Mouse (Mus musculus): ENCODE results near the gene Rab8b.
"Not testable (repeated sequence)": the region's sequence is repeated elsewhere in the genome, so short reads cannot be mapped to it uniquely, and the experiment has no call there.

The Rab8b gene

GRCm38 (mm10) chr9:66887301-66887902, 32.1 kb downstream of the Rab8b start:
- in situ Hi-C loops (cut with MboI, MseI) = no loop called here

DNA sequence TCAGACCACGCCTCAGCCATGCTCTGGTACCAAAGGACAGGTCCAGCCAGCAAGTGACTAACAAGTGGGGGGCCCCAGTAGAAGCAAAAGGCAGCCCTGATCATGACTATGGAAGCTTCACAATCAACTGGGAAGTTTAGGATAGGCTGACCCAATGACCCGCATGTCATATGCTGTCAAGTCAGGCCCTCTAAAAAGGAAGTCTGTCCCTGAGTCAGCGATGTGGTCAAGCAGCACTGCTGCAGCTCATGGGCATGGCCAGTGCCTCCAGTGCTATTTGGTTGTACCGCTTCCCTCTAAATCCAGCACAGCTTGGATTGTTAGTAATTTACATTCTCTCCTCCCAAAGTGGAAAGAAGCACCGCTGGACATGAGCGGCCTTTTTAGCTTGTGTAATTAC, 32.7 kb downstream of the Rab8b start:
- in situ Hi-C loops (cut with MboI, MseI) = no loop called here

DNA sequence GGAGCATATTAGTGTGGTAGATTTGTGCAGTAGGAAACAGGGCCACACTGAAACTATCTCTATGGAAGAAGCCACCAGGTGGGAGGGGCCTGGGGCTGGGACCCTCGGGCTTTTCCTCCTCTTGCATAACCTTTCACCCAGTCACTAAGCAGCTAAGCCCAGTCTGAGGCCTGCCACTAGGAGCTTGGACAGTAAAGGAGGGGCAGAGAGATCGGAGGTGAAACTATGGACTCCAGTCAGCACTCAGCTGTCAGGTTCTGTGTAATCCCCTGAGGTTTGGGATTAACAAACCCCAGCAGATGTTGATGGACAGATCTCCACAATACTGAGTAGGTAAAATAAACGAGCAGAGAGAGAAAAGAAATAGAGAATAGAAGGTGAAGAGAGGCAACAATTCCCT, 33.1 kb downstream of the Rab8b start:
- in situ Hi-C loops (cut with MboI, MseI) = no loop called here

- in situ Hi-C loops (cut with MboI, MseI) = no loop called here
These were observed 34.9 kb downstream of the Rab8b start for GRCm38 (mm10) chr9:66884609-66885008.

DNA sequence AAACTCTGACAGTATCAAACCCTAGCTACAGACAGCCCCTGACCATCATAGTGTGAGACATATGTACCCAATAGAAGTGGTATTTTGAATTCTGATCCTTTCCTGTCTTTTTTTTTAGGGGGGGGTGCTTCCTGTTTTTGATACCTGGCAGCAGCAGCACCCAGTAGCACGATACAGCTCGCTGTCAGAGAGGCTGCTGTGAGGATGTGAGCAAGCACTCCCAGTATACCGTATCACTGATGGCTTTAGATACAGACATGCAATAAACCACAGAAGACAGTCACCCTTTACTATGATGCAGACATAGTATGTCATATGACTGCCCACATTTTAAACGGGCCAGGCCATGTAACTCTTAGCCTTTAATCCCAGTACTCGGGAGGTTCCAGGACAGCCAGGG, 36.0 kb downstream of the Rab8b start:
- in situ Hi-C loops (cut with MboI, MseI) = no loop called here

DNA sequence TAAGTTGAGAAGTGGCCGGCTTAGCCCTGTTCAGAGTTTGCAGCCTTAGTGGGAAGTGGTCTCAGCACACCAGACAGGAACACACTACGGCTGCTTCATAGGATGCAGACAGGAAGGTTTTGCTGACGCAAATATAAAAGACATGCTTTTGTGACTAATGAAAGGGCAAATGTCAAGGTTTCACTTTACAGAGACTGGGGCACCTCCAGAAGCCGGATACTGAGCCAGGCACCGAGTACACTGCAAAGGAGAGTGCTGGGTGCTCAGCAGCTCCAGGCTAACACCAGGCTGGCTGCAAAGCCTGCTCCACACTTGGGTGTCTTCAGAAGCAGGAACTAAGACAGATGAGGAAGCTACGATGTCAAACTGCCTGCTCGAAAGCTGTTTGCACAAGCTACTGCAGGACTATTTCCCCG, 37.1 kb downstream of the Rab8b start:
- in situ Hi-C loops (cut with MboI, MseI) = no loop called here

GRCm38 (mm10) chr9:66881858-66882257, 37.6 kb downstream of the Rab8b start:
- in situ Hi-C loops (cut with MboI, MseI) = no loop called here

DNA sequence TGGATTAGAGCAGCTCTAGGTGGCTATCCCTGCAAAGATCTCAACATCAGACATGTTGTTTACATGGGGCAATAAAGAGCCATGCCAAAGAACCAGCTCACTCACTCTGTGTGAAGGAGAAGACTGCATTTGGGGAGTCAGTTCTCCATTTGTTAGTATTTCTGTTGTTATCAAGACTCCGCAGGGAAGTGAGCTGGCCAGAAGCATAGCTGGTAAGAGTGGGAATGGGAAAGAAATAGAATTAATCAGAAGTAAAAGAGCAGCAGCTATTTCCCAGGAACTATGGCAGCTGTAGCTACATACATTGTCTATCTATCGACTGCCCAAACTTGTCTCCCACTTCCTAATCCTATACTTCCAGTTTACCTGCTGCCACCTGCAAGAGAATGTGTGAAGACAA, 38.7 kb downstream of the Rab8b start:
- in situ Hi-C loops (cut with MboI, MseI) = no loop called here

- in situ Hi-C loops (cut with MboI, MseI) = no loop called here
These were observed 40.0 kb downstream of the Rab8b start for GRCm38 (mm10) chr9:66879486-66879885.

- in situ Hi-C loops (cut with MboI, MseI) = no loop called here
These were observed 40.6 kb downstream of the Rab8b start for GRCm38 (mm10) chr9:66878899-66879298.

- in situ Hi-C loops (cut with MboI, MseI) = no loop called here
These were observed 42.9 kb downstream of the Rab8b start for GRCm38 (mm10) chr9:66876577-66876976.

- in situ Hi-C loops (cut with MboI, MseI) = no loop called here
These were observed 45.2 kb downstream of the Rab8b start for GRCm38 (mm10) chr9:66874297-66874696.

GRCm38 (mm10) chr9:66873531-66873930, 46.0 kb downstream of the Rab8b start:
- in situ Hi-C loops (cut with MboI, MseI) = no loop called here

DNA sequence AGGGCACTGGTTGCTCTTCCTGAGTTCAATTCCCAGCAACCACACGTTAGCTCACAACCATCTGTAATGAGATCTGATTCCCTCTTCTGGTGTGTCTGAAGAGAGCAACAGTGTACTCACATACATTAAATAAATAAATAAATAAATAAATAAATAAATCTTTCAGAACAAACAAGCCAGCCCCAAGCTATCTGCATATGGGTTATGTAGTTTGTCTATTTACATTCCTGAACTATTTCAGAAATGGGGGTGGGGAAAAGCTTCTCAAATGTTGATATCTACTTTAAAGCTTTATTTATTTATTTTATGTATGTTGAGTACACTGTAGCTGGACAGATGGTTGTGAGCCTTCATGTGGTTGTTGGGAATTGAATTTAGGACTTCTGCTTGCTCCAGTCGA, 46.5 kb downstream of the Rab8b start:
- in situ Hi-C loops (cut with MboI, MseI) = not testable (repeated sequence)

GRCm38 (mm10) chr9:66872015-66872727, 47.3 kb downstream of the Rab8b start:
- in situ Hi-C loops (cut with MboI, MseI) = no loop called here

- in situ Hi-C loops (cut with MboI, MseI) = no loop called here
These were observed 54.8 kb downstream of the Rab8b start for GRCm38 (mm10) chr9:66864708-66865107.

GRCm38 (mm10) chr9:66863456-66863855, 56.0 kb downstream of the Rab8b start:
- in situ Hi-C loops (cut with MboI, MseI) = no loop called here

- in situ Hi-C loops (cut with MboI, MseI) = no loop called here
These were observed 57.3 kb downstream of the Rab8b start for GRCm38 (mm10) chr9:66862202-66862601.

GRCm38 (mm10) chr9:66861104-66861767, 58.3 kb downstream of the Rab8b start:
- in situ Hi-C loops (cut with MboI, MseI) = no loop called here

DNA sequence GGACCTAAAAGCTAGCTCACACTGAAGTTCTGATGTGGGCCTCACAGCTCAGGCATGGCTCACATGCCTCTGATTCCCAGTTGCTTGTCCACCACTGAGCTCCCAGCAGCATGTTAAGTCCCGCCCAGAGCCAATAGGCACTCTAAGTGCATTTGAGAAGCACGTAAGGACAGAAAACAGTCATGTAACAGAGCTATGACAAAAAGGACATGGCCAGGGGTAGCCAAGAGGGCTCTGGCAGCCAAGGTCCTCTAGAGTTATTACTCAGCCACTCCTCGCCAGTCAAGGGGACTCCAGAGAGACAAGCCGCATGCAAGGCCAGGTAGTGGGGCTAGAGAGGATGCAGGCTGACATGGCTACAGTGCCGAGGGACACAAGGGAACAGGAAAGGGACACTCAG, 60.0 kb downstream of the Rab8b start:
- in situ Hi-C loops (cut with MboI, MseI) = no loop called here

DNA sequence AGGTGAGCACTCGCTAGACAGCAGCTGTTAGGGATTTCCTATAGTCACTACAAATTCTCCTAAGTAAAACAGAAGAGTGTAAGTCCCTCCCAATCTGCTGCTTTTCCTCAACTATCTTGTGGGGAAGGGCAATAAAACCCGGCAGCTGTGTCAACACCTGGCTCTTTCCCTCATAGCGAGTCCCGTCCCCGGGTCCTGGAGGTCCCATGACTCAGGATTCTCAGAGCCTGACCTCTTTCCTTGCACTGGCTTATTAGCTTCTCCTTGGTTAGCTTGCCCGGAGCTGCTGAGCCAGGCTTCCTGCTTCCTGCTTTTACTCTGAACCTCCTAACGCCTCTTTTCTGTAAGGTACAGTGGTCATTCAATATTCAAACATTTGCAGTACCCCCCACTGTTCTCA, 63.6 kb downstream of the Rab8b start:
- in situ Hi-C loops (cut with MboI, MseI) = no loop called here

- in situ Hi-C loops (cut with MboI, MseI) = no loop called here
These were observed 66.9 kb downstream of the Rab8b start for GRCm38 (mm10) chr9:66852592-66852991.

DNA sequence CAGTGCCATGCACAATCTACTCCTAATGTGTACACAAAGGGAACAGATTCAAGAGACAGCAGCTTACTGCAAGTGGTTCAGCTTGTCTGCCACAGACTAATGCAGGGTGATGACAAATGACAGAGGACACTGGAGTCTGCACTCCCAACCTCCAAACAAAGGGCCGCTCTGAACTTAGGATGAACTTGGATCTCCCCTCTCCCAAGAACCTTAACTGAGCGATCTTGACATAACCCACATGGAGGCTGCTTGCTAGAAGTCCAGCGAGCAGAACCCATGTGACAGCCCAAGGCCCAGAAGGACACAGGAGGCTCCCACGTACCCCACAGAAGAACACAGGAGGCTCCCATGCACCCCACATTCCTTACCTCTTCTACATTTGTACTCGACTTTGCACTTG, 68.5 kb downstream of the Rab8b start:
- in situ Hi-C loops (cut with MboI, MseI) = no loop called here

Data from T-helper 2 cell (primary cell).